Mouse (Mus musculus) monocyte, adult 5-6 weeks (primary cell): ENCODE measurements around the gene Erbin. TPM values are rescaled to one million over a fixed set of nuclear protein-coding genes. Genes with fewer than 3 reads are reported as not detected.

Experiments
- ATAC-seq: fragments of 153-309, 156-312 bp; replicated peaks from 2 replicates; pipeline ENCODE4 v1.8.0; 2017; ENCODE audit warnings: mild to moderate bottlenecking; ENCODE audit not compliant: low TSS enrichment, insufficient number of reproducible peaks, severe bottlenecking, poor library complexity, low FRiP score
- total RNA-seq: library from RNA; stranded (forward); fragments of 200-1000, 200-491, 200-594 nt; gene quantifications from 3 replicates; pipeline ENCODE4 v1.2.3, GENCODE M21; 2017

Erbin gene
- total RNA-seq, 1 experiment from 2014 or later = 155 TPM

GRCm38 (mm10) chr13:103918432-103918831 is 1.9 kb downstream of the Erbin start:
- no peak for ATAC-seq

- ATAC-seq = no peak
Observed at GRCm38 (mm10) chr13:103914114-103914736, 6.1 kb downstream of the Erbin start.

GRCm38 (mm10) chr13:103912351-103912750 is 8.0 kb downstream of the Erbin start:
- ATAC-seq = no peak

- ATAC-seq = no peak
Observed at GRCm38 (mm10) chr13:103910598-103910997, 9.7 kb downstream of the Erbin start.

- ATAC-seq = no peak
Observed at GRCm38 (mm10) chr13:103909894-103910293, 10.4 kb downstream of the Erbin start.

GRCm38 (mm10) chr13:103900015-103900414 is 20.3 kb downstream of the Erbin start:
- peak; percentile 63 for ATAC-seq

- no peak for ATAC-seq
Observed at GRCm38 (mm10) chr13:103897606-103898005, 22.7 kb downstream of the Erbin start.

- peak; percentile 89 for ATAC-seq
Observed at GRCm38 (mm10) chr13:103893065-103893464, 27.2 kb downstream of the Erbin start.

- ATAC-seq = no peak
Observed at GRCm38 (mm10) chr13:103890038-103890437, 30.3 kb downstream of the Erbin start.

GRCm38 (mm10) chr13:103886503-103886902 is 33.8 kb downstream of the Erbin start:
- ATAC-seq = no peak

GRCm38 (mm10) chr13:103881200-103881599 is 39.1 kb downstream of the Erbin start:
- ATAC-seq = no peak

- ATAC-seq = no peak
Observed at GRCm38 (mm10) chr13:103876743-103877142, 43.6 kb downstream of the Erbin start.

GRCm38 (mm10) chr13:103875823-103876514 is 44.3 kb downstream of the Erbin start:
- ATAC-seq = no peak

GRCm38 (mm10) chr13:103870786-103871185 is 49.5 kb downstream of the Erbin start:
- no peak for ATAC-seq

- ATAC-seq = no peak
Observed at GRCm38 (mm10) chr13:103870117-103870516, 50.2 kb downstream of the Erbin start.

GRCm38 (mm10) chr13:103868875-103869274 is 51.4 kb downstream of the Erbin start:
- no peak for ATAC-seq

GRCm38 (mm10) chr13:103862041-103862440 is 58.3 kb downstream of the Erbin start:
- ATAC-seq = no peak

GRCm38 (mm10) chr13:103859041-103859440 is 61.3 kb downstream of the Erbin start:
- ATAC-seq = no peak

- no peak for ATAC-seq
Observed at GRCm38 (mm10) chr13:103847614-103848013, 72.7 kb downstream of the Erbin start.
